Mouse (Mus musculus) midbrain, embryonic 15.5 days (tissue): ENCODE measurements around the gene Ccnl2. TPM values are rescaled to one million over a fixed set of nuclear protein-coding genes. Genes with fewer than 3 reads are reported as not detected.
A peak's percentile ranks its signal among the peaks of the same experiment; 100 is the strongest.
"Not testable (repeated sequence)": the region's sequence is repeated elsewhere in the genome, so short reads cannot be mapped to it uniquely, and the experiment has no call there.

Experiments used
- ATAC-seq: fragments of 200-750 bp; cut with Nextera tagmentation; replicated peaks from 2 replicates; pipeline ENCODE4 v1.8.0; 2017; ENCODE audit warnings: moderate TSS enrichment
- H3K27ac ChIP-seq: fragments of 300-500 bp; sonication (generic); 2 replicates; pipeline ENCODE4 v1.5.1; 2015; ENCODE audit warnings: mild to moderate bottlenecking, inconsistent platforms
- H3K27me3 ChIP-seq: fragments of 300-500 bp; sonication (generic); replicated peaks from 2 replicates; pipeline ENCODE4 v1.6.1; 2015; ENCODE audit warnings: inconsistent platforms
- H3K36me3 ChIP-seq: fragments of 300-500 bp; sonication (generic); replicated peaks from 2 replicates; pipeline ENCODE4 v1.6.1; 2015; ENCODE audit warnings: inconsistent platforms
- H3K4me1 ChIP-seq: fragments of 300-500 bp; sonication (generic); 2 replicates; pipeline ENCODE4 v1.6.1; 2015; ENCODE audit warnings: inconsistent platforms
- H3K4me2 ChIP-seq: fragments of 300-500 bp; sonication (generic); 2 replicates; pipeline ENCODE4 v1.6.1; 2015; ENCODE audit warnings: inconsistent platforms, mild to moderate bottlenecking, moderate library complexity
- H3K4me3 ChIP-seq: fragments of 300-500 bp; sonication (generic); 2 replicates; pipeline ENCODE4 v1.5.1; 2015; ENCODE audit warnings: mild to moderate bottlenecking, inconsistent platforms
- H3K9ac ChIP-seq: fragments of 300-500 bp; sonication (generic); 2 replicates; pipeline ENCODE4 v1.6.1; 2015; ENCODE audit warnings: mild to moderate bottlenecking, inconsistent platforms
- H3K9me3 ChIP-seq: fragments of 300-500 bp; sonication (generic); 2 replicates; pipeline ENCODE4 v1.6.1; 2016; ENCODE audit warnings: inconsistent platforms
- WGBS: fragments of 180-500 bp; shearing (Covaris S2); methylation state at CpG from one replicate; pipeline ENCODE4 v1.1.7; 2015; ENCODE audit warnings: mixed read lengths; 5-methylcytosine and 5-hydroxymethylcytosine counted together
- polyA plus RNA-seq: library from polyadenylated mRNA; unstranded; fragments of >200 nt; fragmentation: Nextera tagmentation; extraction: Ambion mirVana; gene quantifications from 2 replicates; pipeline ENCODE4 v1.2.1, GENCODE M21; 2015

Ccnl2 gene
- polyA plus RNA-seq, 1 experiment from 2014 or later: 164 TPM

- no peaks in the 10 kb centered on the region for H3K36me3 ChIP-seq
- H3K27ac ChIP-seq: no peak overlapping the region
- H3K9ac ChIP-seq: no peak overlapping the region
- WGBS: 86% methylated on average over 2 of the region's 2 CpGs
- H3K27me3 ChIP-seq: peaks cover 8% of the 10 kb centered on the region
- peaks cover 21% of the 10 kb centered on the region for H3K4me1 ChIP-seq
- ATAC-seq: no peak
- H3K9me3 ChIP-seq: no peaks in the 10 kb centered on the region
- H3K4me2 ChIP-seq: no peak overlapping the region
- no peak overlapping the region for H3K4me3 ChIP-seq
Measured at GRCm38 (mm10) chr4:155777816-155778215, 34.5 kb upstream of the Ccnl2 start.

- Histone ChIP-seq H3K27ac (no peak overlapping the region), H3K9me3 (no peaks in the 10 kb centered on the region), H3K27me3 (no peaks in the 10 kb centered on the region; the same call in 1 of the 2 replicates), H3K4me3 (no peak overlapping the region), H3K36me3 (no peaks in the 10 kb centered on the region), H3K9ac (no peak overlapping the region), H3K4me1 (peaks cover 19% of the 10 kb centered on the region), H3K4me2 (no peak overlapping the region)
- ATAC-seq: no peak
- 75% methylated on average over 4 of the region's 4 CpGs for WGBS
Measured at GRCm38 (mm10) chr4:155779498-155779897, 32.8 kb upstream of the Ccnl2 start.

GRCm38 (mm10) chr4:155780895-155781294 lies 31.4 kb upstream of the Ccnl2 start:
- Histone ChIP-seq H3K4me1 (peaks cover 17% of the 10 kb centered on the region), H3K9me3 (no peaks in the 10 kb centered on the region), H3K27ac (no peak overlapping the region), H3K9ac (no peak overlapping the region), H3K4me2 (no peak overlapping the region), H3K27me3 (no peaks in the 10 kb centered on the region), H3K36me3 (no peaks in the 10 kb centered on the region), H3K4me3 (no peak overlapping the region)
- WGBS: 31% methylated on average over 6 of the region's 6 CpGs
- ATAC-seq: no peak

- Histone ChIP-seq H3K4me1 (peaks cover 17% of the 10 kb centered on the region), H3K27me3 (no peaks in the 10 kb centered on the region), H3K4me3 (peak overlapping the region; percentile 69), H3K9ac (peak overlapping the region; percentile 87), H3K9me3 (no peaks in the 10 kb centered on the region), H3K36me3 (no peaks in the 10 kb centered on the region), H3K27ac (peak overlapping the region; percentile 95), H3K4me2 (peak overlapping the region; percentile 79)
- peak; percentile 3 for ATAC-seq
- 33% methylated on average over 16 of the region's 16 CpGs for WGBS
Measured at GRCm38 (mm10) chr4:155783486-155784080, 28.7 kb upstream of the Ccnl2 start.

- Histone ChIP-seq H3K4me2 (peak overlapping the region; percentile 79), H3K36me3 (no peaks in the 10 kb centered on the region), H3K9ac (peak overlapping the region; percentile 87), H3K27me3 (no peaks in the 10 kb centered on the region), H3K9me3 (no peaks in the 10 kb centered on the region), H3K4me3 (peak overlapping the region; percentile 69), H3K4me1 (peaks cover 17% of the 10 kb centered on the region), H3K27ac (peak overlapping the region; percentile 95)
- WGBS: under 1% methylated on average over 52 of the region's 52 CpGs
- peak; percentile 90 for ATAC-seq
Measured at GRCm38 (mm10) chr4:155784081-155784701, 28.1 kb upstream of the Ccnl2 start.

DNA sequence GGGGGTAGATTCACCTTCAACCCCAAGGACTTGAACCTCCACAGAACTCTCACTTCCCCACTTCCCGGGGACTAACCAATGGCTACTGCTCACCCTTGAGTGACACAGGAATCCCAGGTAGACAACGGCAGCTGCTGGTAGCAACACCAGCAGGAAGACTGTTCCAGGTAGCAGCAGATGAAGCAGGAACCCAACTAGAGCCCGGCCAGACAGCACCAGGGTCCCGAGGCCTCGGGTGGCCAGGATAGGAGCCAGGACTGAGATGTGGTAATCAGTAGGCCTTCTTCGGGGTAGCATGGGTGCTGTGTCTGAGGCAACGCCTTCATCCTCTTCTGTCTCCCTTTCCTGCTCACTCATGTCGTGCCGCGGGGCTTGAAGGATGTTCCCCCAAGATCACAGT lies 27.0 kb upstream of the Ccnl2 start:
- Histone ChIP-seq H3K4me2 (peak overlapping the region; percentile 79; the same call in 1 of the 2 replicates), H3K4me3 (no peak overlapping the region), H3K27ac (no peak overlapping the region), H3K9ac (no peak overlapping the region), H3K36me3 (no peaks in the 10 kb centered on the region), H3K4me1 (peaks cover 17% of the 10 kb centered on the region), H3K27me3 (no peaks in the 10 kb centered on the region), H3K9me3 (no peaks in the 10 kb centered on the region)
- no peak for ATAC-seq
- WGBS: 73% methylated on average over 10 of the region's 10 CpGs

DNA sequence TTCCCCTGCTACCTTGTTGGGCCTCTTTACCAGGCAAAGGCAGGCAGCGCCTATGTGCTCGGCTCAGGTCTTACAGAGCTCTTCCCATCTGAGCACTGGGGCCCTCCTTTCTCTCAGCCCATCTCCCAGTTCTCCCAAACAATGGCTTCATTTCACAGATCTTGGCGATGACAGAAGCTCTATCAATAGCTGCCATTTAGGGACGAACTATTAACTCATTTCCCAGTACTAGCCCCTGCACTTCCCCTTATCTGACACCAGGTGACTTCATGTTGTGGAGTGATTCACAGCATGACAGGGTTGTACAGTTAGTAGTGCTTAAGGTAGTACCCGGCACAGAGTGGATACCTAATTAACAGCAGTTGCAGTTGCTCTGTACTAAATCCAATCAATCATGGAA lies 26.5 kb upstream of the Ccnl2 start, which contains the start of gene Tmem88b:
Gene Tmem88b (minus strand): TSS at position 56 of the 400 bp plus-strand sequence.
- Histone ChIP-seq H3K27me3 (no peaks in the 10 kb centered on the region), H3K9ac (no peak within 1 kb of the TSS), H3K4me3 (peak within 1 kb of the TSS; percentile 69), H3K9me3 (no peaks in the 10 kb centered on the region), H3K36me3 (no peaks in the 10 kb centered on the region), H3K27ac (peak within 1 kb of the TSS; percentile 95), H3K4me1 (peaks cover 17% of the 10 kb centered on the region), H3K4me2 (peak within 1 kb of the TSS; percentile 79)
- 67% methylated on average over 5 of the region's 5 CpGs for WGBS
- ATAC-seq: no peak

DNA sequence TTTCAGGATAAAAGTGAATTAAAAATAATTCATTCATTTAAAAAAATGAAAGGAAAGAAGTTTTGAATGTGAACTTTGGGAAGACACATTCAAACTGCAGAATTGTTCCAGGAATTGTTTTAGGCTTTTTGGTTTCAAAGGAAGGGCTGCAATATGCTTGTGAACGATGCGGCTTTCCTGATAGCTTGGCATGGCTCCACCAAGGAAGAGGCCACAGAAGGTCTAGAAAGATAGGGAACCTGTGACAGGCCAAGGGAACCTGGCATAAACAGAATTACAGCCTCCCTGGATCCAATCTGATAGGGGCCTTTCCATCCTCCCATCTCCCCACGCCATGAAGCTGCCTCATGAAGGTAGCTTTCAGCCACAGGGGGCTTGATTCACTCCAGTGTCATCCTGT lies 24.0 kb upstream of the Ccnl2 start:
- Histone ChIP-seq H3K9ac (no peak overlapping the region), H3K4me2 (no peak overlapping the region), H3K9me3 (no peaks in the 10 kb centered on the region), H3K36me3 (no peaks in the 10 kb centered on the region), H3K4me1 (peaks cover 16% of the 10 kb centered on the region), H3K27me3 (no peaks in the 10 kb centered on the region), H3K4me3 (no peak overlapping the region), H3K27ac (no peak overlapping the region)
- 79% methylated on average over 3 of the region's 3 CpGs for WGBS
- ATAC-seq: no peak

- not testable (repeated sequence) for H3K36me3 ChIP-seq, H3K4me3 ChIP-seq, H3K27me3 ChIP-seq, H3K9me3 ChIP-seq, H3K4me2 ChIP-seq, ATAC-seq, H3K9ac ChIP-seq, H3K27ac ChIP-seq
- WGBS: 81% methylated on average over 4 of the region's 4 CpGs
- peaks cover 11% of the 10 kb centered on the region for H3K4me1 ChIP-seq
Measured at GRCm38 (mm10) chr4:155788833-155789232, 23.5 kb upstream of the Ccnl2 start.

DNA sequence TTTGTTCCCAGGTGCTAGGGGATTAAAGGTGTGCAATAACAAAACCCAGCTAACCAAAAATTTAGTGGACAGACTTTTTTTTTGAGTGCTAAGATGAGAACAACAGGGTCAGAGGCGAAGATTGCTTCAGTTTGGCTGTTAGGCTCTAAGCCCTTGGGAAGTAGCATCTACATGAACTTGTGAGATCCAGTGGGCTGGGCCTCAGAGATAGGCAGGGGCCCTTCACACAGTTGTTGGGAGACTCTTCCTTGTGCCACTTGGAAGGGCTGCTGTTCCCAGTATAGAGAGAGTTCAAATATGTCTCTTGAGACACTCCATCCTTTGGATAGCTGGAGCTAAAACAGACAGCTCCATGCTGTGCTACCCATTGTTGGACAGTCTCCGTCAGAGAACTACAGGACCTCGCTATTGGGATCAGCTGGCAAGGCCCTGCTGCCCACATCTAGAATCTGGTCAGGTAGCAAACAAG lies 22.2 kb upstream of the Ccnl2 start, which contains the start of gene Ankrd65:
Gene Ankrd65 (plus strand): TSS at position 419 of the 469 bp plus-strand sequence.
- 77% methylated on average over 3 of the region's 3 CpGs for WGBS
- H3K27me3 ChIP-seq: no peaks in the 10 kb centered on the region
- ATAC-seq: no peak

DNA sequence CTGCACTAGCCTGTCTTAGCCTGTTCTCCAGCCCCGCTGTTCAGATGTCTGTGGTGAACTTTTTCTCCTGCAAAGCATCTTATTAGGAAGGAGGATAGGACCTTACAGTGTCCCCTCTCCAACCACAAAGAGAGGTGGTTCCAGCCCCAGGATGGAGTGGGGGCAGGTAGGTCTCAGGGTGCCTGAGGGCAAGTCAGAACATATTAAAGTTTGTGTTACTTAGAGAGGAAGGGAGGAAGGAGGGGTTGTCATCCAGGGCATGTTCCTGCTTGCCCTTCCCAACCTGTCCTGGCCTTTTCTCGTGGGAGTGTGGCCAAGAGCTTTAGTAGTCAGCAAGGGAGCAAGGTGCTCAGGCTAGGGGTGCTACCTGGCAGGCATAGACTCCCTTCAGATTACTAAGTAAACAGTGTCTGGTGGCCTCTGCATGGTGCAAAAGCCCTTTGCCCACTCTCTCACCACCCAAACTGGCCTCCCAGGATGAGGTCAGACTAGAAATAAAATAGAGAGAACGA lies 21.6 kb upstream of the Ccnl2 start:
- no peak overlapping the region for H3K9ac ChIP-seq
- no peaks in the 10 kb centered on the region for H3K4me1 ChIP-seq
- 67% methylated on average over 3 of the region's 3 CpGs for WGBS
- no peaks in the 10 kb centered on the region for H3K27me3 ChIP-seq
- no peak for ATAC-seq
- no peak overlapping the region for H3K4me2 ChIP-seq
- no peaks in the 10 kb centered on the region for H3K9me3 ChIP-seq
- no peaks in the 10 kb centered on the region for H3K36me3 ChIP-seq
- no peak overlapping the region for H3K27ac ChIP-seq
- H3K4me3 ChIP-seq: no peak overlapping the region

More for the DNA sequence above, 22.2 kb upstream of the Ccnl2 start, which contains the start of gene Ankrd65:
- H3K27ac ChIP-seq: no peak within 1 kb of the TSS
- no peak within 1 kb of the TSS for H3K4me3 ChIP-seq
- no peaks in the 10 kb centered on the region for H3K9me3 ChIP-seq
- H3K9ac ChIP-seq: no peak within 1 kb of the TSS
- H3K4me1 ChIP-seq: peaks cover 6% of the 10 kb centered on the region; the same call in 1 of the 2 replicates
- H3K36me3 ChIP-seq: no peaks in the 10 kb centered on the region
- no peak within 1 kb of the TSS for H3K4me2 ChIP-seq

DNA sequence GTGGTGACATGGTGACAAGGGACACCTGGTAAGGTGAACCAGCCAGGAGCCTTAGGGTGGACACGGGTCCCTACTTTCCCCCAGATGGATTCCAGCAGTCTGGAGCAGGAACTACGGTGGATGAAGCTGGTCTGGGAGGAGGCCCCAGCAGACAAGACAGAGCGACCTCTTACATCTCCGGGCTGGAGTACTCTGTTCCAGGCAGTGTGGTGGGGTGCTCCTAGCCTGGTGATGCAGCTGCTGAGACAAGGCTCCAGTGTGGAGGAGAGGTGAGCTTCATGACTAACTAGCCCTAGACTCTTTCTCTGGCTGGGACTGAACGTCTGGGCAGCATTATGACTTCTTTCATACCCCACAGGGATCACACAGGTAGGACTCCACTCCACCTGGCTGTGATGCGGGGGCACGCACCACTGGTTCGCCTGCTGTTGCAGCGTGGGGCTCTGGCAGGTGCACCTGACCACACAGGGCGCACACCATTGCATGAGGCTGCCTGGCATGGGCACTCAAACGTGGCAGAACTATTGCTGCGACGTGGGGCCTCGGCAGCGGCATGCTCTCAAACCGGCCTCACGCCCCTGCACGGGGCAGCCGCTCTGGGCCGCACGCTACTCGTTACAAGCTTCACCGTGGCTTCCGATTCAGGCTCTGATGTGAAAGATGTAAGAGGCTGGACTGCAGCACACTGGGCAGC lies 20.9 kb upstream of the Ccnl2 start:
- H3K27me3 ChIP-seq: no peaks in the 10 kb centered on the region
- no peaks in the 10 kb centered on the region for H3K9me3 ChIP-seq
- no peaks in the 10 kb centered on the region for H3K36me3 ChIP-seq
- ATAC-seq: no peak
- WGBS: 77% methylated on average over 24 of the region's 24 CpGs
- H3K27ac ChIP-seq: no peak overlapping the region
- no peaks in the 10 kb centered on the region for H3K4me1 ChIP-seq
- H3K9ac ChIP-seq: no peak overlapping the region
- no peak overlapping the region for H3K4me2 ChIP-seq
- H3K4me3 ChIP-seq: no peak overlapping the region
